Mouse (Mus musculus): ENCODE measurements around the gene Cpsf6.

Gene Cpsf6

GRCm38 (mm10) chr10:117413562-117414527, 34.0 kb upstream of the Cpsf6 start:
- DNase-seq: no peak

- no peak for DNase-seq
These were observed 32.8 kb upstream of the Cpsf6 start for GRCm38 (mm10) chr10:117412474-117413057.

- no peak for DNase-seq
These were observed 32.1 kb upstream of the Cpsf6 start for GRCm38 (mm10) chr10:117411716-117412473.

- DNase-seq: no peak
These were observed 31.3 kb upstream of the Cpsf6 start for GRCm38 (mm10) chr10:117411131-117411530.

- no peak for DNase-seq
These were observed 30.8 kb upstream of the Cpsf6 start for GRCm38 (mm10) chr10:117410481-117411048.

GRCm38 (mm10) chr10:117409373-117410354, 29.8 kb upstream of the Cpsf6 start:
- no peak for DNase-seq

GRCm38 (mm10) chr10:117408545-117409372, 28.9 kb upstream of the Cpsf6 start:
- DNase-seq: no peak

GRCm38 (mm10) chr10:117407734-117408288, 28.0 kb upstream of the Cpsf6 start:
- no peak for DNase-seq

GRCm38 (mm10) chr10:117406843-117407733, 27.3 kb upstream of the Cpsf6 start:
- no peak for DNase-seq

GRCm38 (mm10) chr10:117406283-117406588, 26.4 kb upstream of the Cpsf6 start:
- no peak for DNase-seq

GRCm38 (mm10) chr10:117405526-117406282, 25.9 kb upstream of the Cpsf6 start:
- no peak for DNase-seq

- no peak for DNase-seq
These were observed 24.6 kb upstream of the Cpsf6 start for GRCm38 (mm10) chr10:117404384-117404783.

- no peak for DNase-seq
These were observed 23.6 kb upstream of the Cpsf6 start for GRCm38 (mm10) chr10:117403344-117403953.

GRCm38 (mm10) chr10:117402403-117403333, 22.9 kb upstream of the Cpsf6 start:
- DNase-seq: no peak

GRCm38 (mm10) chr10:117401364-117401763, 21.5 kb upstream of the Cpsf6 start:
- DNase-seq: no peak

GRCm38 (mm10) chr10:117400246-117400954, 20.6 kb upstream of the Cpsf6 start:
- DNase-seq: no peak

GRCm38 (mm10) chr10:117399839-117400238, 20.0 kb upstream of the Cpsf6 start:
- no peak for DNase-seq

Measured in right cerebral cortex, postnatal 25 days (tissue).